Mouse (Mus musculus) midbrain, embryonic 15.5 days (tissue): Measurements from ENCODE around the gene Sccpdh. TPM values are rescaled to one million over a fixed set of nuclear protein-coding genes. Genes with fewer than 3 reads are reported as not detected.
"Not testable (repeated sequence)": the region's sequence is repeated elsewhere in the genome, so short reads cannot be mapped to it uniquely, and the experiment has no call there.

Experiments used
- ATAC-seq: fragments of 200-750 bp; cut with Nextera tagmentation; replicated peaks from 2 replicates; pipeline ENCODE4 v1.8.0; 2017; ENCODE audit warnings: moderate TSS enrichment
- H3K27ac ChIP-seq: fragments of 300-500 bp; sonication (generic); 2 replicates; pipeline ENCODE4 v1.5.1; 2015; ENCODE audit warnings: mild to moderate bottlenecking, inconsistent platforms
- H3K27me3 ChIP-seq: fragments of 300-500 bp; sonication (generic); replicated peaks from 2 replicates; pipeline ENCODE4 v1.6.1; 2015; ENCODE audit warnings: inconsistent platforms
- H3K36me3 ChIP-seq: fragments of 300-500 bp; sonication (generic); replicated peaks from 2 replicates; pipeline ENCODE4 v1.6.1; 2015; ENCODE audit warnings: inconsistent platforms
- H3K4me1 ChIP-seq: fragments of 300-500 bp; sonication (generic); 2 replicates; pipeline ENCODE4 v1.6.1; 2015; ENCODE audit warnings: inconsistent platforms
- H3K4me2 ChIP-seq: fragments of 300-500 bp; sonication (generic); 2 replicates; pipeline ENCODE4 v1.6.1; 2015; ENCODE audit warnings: inconsistent platforms, mild to moderate bottlenecking, moderate library complexity
- H3K4me3 ChIP-seq: fragments of 300-500 bp; sonication (generic); 2 replicates; pipeline ENCODE4 v1.5.1; 2015; ENCODE audit warnings: mild to moderate bottlenecking, inconsistent platforms
- H3K9ac ChIP-seq: fragments of 300-500 bp; sonication (generic); 2 replicates; pipeline ENCODE4 v1.6.1; 2015; ENCODE audit warnings: mild to moderate bottlenecking, inconsistent platforms
- H3K9me3 ChIP-seq: fragments of 300-500 bp; sonication (generic); 2 replicates; pipeline ENCODE4 v1.6.1; 2016; ENCODE audit warnings: inconsistent platforms
- WGBS: fragments of 180-500 bp; shearing (Covaris S2); methylation state at CpG from one replicate; pipeline ENCODE4 v1.1.7; 2015; ENCODE audit warnings: mixed read lengths; 5-methylcytosine and 5-hydroxymethylcytosine counted together
- polyA plus RNA-seq: library from polyadenylated mRNA; unstranded; fragments of >200 nt; fragmentation: Nextera tagmentation; extraction: Ambion mirVana; gene quantifications from 2 replicates; pipeline ENCODE4 v1.2.1, GENCODE M21; 2015

Sccpdh gene
- polyA plus RNA-seq, 1 experiment from 2014 or later: 154 TPM

DNA sequence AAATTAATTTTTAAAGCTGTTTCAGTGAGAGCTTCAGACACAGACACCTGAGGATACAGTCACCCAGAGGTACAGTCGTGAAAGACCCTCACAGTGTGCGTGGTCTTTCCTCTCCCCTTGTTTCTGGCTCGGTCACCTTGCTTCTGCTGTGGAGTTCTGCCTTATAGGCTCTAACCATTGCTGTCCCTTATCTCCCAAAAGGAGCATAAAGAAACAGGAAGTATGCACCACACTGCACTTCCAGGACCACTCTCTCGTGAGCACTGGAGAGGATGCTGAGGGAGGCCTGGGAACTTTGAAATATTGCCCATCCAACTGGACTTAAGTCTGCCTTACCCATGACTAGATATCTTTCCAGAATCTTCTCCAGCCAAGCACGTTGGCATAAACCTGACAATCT is 42.7 kb downstream of the Sccpdh start:
- H3K4me1 ChIP-seq: no peaks in the 10 kb centered on the region
- H3K9ac ChIP-seq: no peak overlapping the region
- H3K4me3 ChIP-seq: no peak overlapping the region
- H3K36me3 ChIP-seq: no peaks in the 10 kb centered on the region
- no peak for ATAC-seq
- no peaks in the 10 kb centered on the region for H3K9me3 ChIP-seq
- no peak overlapping the region for H3K4me2 ChIP-seq
- H3K27ac ChIP-seq: no peak overlapping the region
- H3K27me3 ChIP-seq: no peaks in the 10 kb centered on the region
- 87% methylated on average over 5 of the region's 5 CpGs for WGBS

DNA sequence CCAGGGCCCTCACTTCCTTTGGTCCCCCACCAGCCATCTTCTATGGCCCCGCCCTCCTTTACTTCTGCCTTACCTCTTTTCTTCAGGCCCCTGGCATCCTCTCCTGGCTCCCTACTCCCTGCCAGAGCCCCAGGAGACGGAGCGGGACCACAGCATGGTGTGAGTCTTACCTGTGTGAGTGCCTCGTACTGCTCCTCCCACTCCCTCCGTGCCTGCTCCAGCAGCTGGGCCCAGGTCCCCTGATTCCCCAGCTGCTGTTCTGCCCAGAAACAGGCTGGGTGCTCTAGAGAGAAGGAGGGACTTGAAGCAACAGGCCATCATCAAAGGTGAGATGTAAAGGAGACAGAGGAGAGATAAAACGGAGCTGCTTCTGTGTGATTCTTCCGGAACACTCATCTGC is 44.6 kb downstream of the Sccpdh start:
- H3K27me3 ChIP-seq: no peaks in the 10 kb centered on the region
- no peak overlapping the region for H3K27ac ChIP-seq
- WGBS: 82% methylated on average over 7 of the region's 7 CpGs
- H3K4me1 ChIP-seq: no peaks in the 10 kb centered on the region
- no peaks in the 10 kb centered on the region for H3K9me3 ChIP-seq
- no peak overlapping the region for H3K9ac ChIP-seq
- no peak for ATAC-seq
- no peak overlapping the region for H3K4me2 ChIP-seq
- no peaks in the 10 kb centered on the region for H3K36me3 ChIP-seq
- H3K4me3 ChIP-seq: no peak overlapping the region

GRCm38 (mm10) chr1:179713367-179713766 is 45.4 kb downstream of the Sccpdh start:
- Histone ChIP-seq H3K27me3 (no peaks in the 10 kb centered on the region), H3K9me3 (no peaks in the 10 kb centered on the region), H3K36me3 (no peaks in the 10 kb centered on the region), H3K4me2 (no peak overlapping the region), H3K4me1 (no peaks in the 10 kb centered on the region), H3K27ac (no peak overlapping the region), H3K9ac (no peak overlapping the region), H3K4me3 (no peak overlapping the region)
- 88% methylated on average over 3 of the region's 3 CpGs for WGBS
- no peak for ATAC-seq

- not testable (repeated sequence) for H3K4me3 ChIP-seq, ATAC-seq, H3K36me3 ChIP-seq, H3K4me1 ChIP-seq, H3K9ac ChIP-seq, H3K27me3 ChIP-seq, H3K4me2 ChIP-seq, H3K9me3 ChIP-seq, H3K27ac ChIP-seq
- WGBS: 88% methylated on average over 4 of the region's 4 CpGs
Observed at GRCm38 (mm10) chr1:179715289-179715688, 47.3 kb downstream of the Sccpdh start.

GRCm38 (mm10) chr1:179715786-179716185 is 47.8 kb downstream of the Sccpdh start:
- Histone ChIP-seq H3K4me1 (no peaks in the 10 kb centered on the region), H3K4me2 (no peak overlapping the region), H3K27ac (no peak overlapping the region), H3K36me3 (no peaks in the 10 kb centered on the region), H3K27me3 (no peaks in the 10 kb centered on the region), H3K9me3 (no peaks in the 10 kb centered on the region), H3K9ac (no peak overlapping the region), H3K4me3 (no peak overlapping the region)
- WGBS: 95% methylated on average over 4 of the region's 4 CpGs
- no peak for ATAC-seq

- Histone ChIP-seq H3K4me1 (no peaks in the 10 kb centered on the region), H3K9ac (no peak overlapping the region), H3K9me3 (no peaks in the 10 kb centered on the region), H3K36me3 (no peaks in the 10 kb centered on the region), H3K27ac (no peak overlapping the region), H3K4me3 (no peak overlapping the region), H3K27me3 (no peaks in the 10 kb centered on the region), H3K4me2 (no peak overlapping the region)
- WGBS: 74% methylated on average over 8 of the region's 8 CpGs
- no peak for ATAC-seq
Observed at GRCm38 (mm10) chr1:179722811-179723469, 54.9 kb downstream of the Sccpdh start.

- Histone ChIP-seq H3K4me1 (no peaks in the 10 kb centered on the region), H3K27me3 (no peaks in the 10 kb centered on the region), H3K27ac (no peak overlapping the region), H3K36me3 (no peaks in the 10 kb centered on the region), H3K9me3 (no peaks in the 10 kb centered on the region), H3K9ac (no peak overlapping the region), H3K4me2 (no peak overlapping the region), H3K4me3 (no peak overlapping the region)
- no peak for ATAC-seq
- WGBS: 90% methylated on average over 10 of the region's 10 CpGs
Observed at GRCm38 (mm10) chr1:179728661-179729060, 60.7 kb downstream of the Sccpdh start.

DNA sequence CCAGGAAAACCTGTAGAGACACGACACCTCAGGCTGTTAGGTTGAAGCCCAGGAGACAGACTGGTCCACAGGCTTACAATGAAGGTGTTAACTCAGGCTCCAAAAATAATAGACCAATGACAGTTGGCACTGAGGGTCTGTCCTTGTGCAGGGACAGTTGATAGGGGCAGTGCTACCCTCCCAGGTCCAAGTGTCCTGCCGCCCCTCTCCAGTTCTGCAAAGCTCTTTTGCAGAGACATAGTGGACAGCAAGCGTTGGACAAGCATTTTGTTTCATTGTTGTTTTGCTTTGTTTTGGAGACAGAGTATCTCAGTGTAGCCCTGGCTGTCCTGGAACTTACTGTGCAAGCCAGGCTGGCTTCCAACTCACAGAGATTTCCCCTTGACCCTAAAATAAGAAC is 63.4 kb downstream of the Sccpdh start:
- Histone ChIP-seq H3K9ac (no peak overlapping the region), H3K4me2 (no peak overlapping the region), H3K4me3 (no peak overlapping the region), H3K9me3 (no peaks in the 10 kb centered on the region), H3K36me3 (no peaks in the 10 kb centered on the region), H3K27me3 (no peaks in the 10 kb centered on the region), H3K27ac (no peak overlapping the region), H3K4me1 (no peaks in the 10 kb centered on the region)
- ATAC-seq: no peak
- 91% methylated on average over 3 of the region's 3 CpGs for WGBS

DNA sequence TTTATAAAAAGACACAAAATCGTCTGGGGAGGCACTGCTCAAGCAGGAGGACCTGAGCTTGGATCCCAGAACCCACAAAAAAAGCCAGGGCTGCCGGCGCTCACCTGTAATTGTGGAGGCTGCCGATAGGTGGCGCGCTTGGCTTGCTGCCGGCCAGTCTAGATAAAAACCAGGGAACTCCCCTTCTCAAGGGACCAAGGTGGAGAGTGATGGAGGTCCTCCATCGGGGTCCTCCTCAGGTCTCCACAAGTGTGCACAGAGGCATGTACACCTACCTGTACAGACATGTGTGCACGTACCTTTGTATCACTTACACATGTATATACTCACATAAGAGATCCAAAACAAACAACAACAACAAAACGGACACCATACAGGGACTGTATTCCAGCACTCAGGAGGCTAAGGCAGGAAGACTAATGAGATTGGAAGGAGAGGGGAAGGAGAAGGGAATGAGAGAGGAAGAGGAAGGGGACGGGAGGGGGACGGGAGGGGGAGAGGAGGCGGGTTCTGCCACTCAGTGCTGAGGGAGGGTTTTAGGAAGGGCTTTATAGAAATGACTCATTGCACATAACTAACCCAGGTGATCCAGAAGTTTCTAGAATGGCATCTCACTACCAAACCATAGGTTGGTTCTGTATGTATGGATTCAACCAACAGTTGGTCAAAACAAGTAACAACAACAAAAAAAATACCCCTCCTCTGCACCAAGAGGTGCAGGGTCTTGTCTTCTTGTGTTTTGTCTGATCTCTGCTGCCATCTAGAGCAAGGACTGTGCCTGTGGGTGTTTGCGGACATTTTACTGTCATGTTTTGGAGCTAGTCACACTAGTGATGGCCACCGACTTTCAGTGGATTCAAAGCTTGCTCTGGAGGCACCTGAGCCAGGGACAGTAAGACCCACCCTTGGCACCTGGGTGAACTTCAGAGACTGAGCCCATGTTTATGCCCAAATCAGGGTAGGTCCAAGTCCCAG is 66.8 kb downstream of the Sccpdh start:
- H3K4me1 ChIP-seq: no peaks in the 10 kb centered on the region
- H3K4me2 ChIP-seq: no peak overlapping the region
- no peaks in the 10 kb centered on the region for H3K9me3 ChIP-seq
- H3K27ac ChIP-seq: no peak overlapping the region
- H3K9ac ChIP-seq: no peak overlapping the region
- ATAC-seq: no peak
- no peak overlapping the region for H3K4me3 ChIP-seq
- no peaks in the 10 kb centered on the region for H3K36me3 ChIP-seq
- H3K27me3 ChIP-seq: no peaks in the 10 kb centered on the region
- 42% methylated on average over 15 of the region's 15 CpGs for WGBS

- WGBS: 90% methylated on average over 3 of the region's 3 CpGs
- Histone ChIP-seq H3K36me3 (no peaks in the 10 kb centered on the region), H3K4me3 (no peak overlapping the region), H3K9me3 (no peaks in the 10 kb centered on the region), H3K4me2 (no peak overlapping the region), H3K27me3 (no peaks in the 10 kb centered on the region), H3K4me1 (no peaks in the 10 kb centered on the region), H3K9ac (no peak overlapping the region), H3K27ac (no peak overlapping the region)
- no peak for ATAC-seq
Observed at GRCm38 (mm10) chr1:179736483-179736882, 68.5 kb downstream of the Sccpdh start.
